Mouse (Mus musculus) right cerebral cortex, postnatal 36 days (tissue): ENCODE results near the gene Trpm8.

Source experiments
- DNase-seq, 2 experiments: peaks; one replicate each; pipeline ENCODE4 v3.0.0; 2022; ENCODE audit warnings: low spot score in 2 of 2, mixed read lengths in 1 of 2

Gene Trpm8

GRCm38 (mm10) chr1:88284946-88285320 is 7.5 kb downstream of the Trpm8 start:
- no peak for DNase-seq

GRCm38 (mm10) chr1:88285652-88286051 is 8.2 kb downstream of the Trpm8 start:
- DNase-seq, result no peak

- no peak for DNase-seq
Measured at GRCm38 (mm10) chr1:88286136-88286845, 8.8 kb downstream of the Trpm8 start.

GRCm38 (mm10) chr1:88286887-88287696 is 9.6 kb downstream of the Trpm8 start:
- no peak for DNase-seq

- no peak for DNase-seq
Measured at GRCm38 (mm10) chr1:88287697-88287980, 10.2 kb downstream of the Trpm8 start.

- no peak for DNase-seq
Measured at GRCm38 (mm10) chr1:88288056-88288788, 10.8 kb downstream of the Trpm8 start.

- DNase-seq, result no peak
Measured at GRCm38 (mm10) chr1:88288789-88289127, 11.3 kb downstream of the Trpm8 start.

GRCm38 (mm10) chr1:88289152-88289551 is 11.7 kb downstream of the Trpm8 start:
- DNase-seq, result no peak

- no peak for DNase-seq
Measured at GRCm38 (mm10) chr1:88289917-88290316, 12.5 kb downstream of the Trpm8 start.

- DNase-seq, result no peak
Measured at GRCm38 (mm10) chr1:88290511-88290910, 13.1 kb downstream of the Trpm8 start.

GRCm38 (mm10) chr1:88291409-88292005 is 14.0 kb downstream of the Trpm8 start:
- DNase-seq, result no peak

- no peak for DNase-seq
Measured at GRCm38 (mm10) chr1:88292057-88292456, 14.6 kb downstream of the Trpm8 start.

GRCm38 (mm10) chr1:88294650-88295049 is 17.2 kb downstream of the Trpm8 start:
- no peak for DNase-seq

- DNase-seq, result no peak
Measured at GRCm38 (mm10) chr1:88296171-88296920, 18.9 kb downstream of the Trpm8 start.

- no peak for DNase-seq
Measured at GRCm38 (mm10) chr1:88297480-88298258, 20.2 kb downstream of the Trpm8 start.

- no peak for DNase-seq
Measured at GRCm38 (mm10) chr1:88298686-88299528, 21.4 kb downstream of the Trpm8 start.

- no peak for DNase-seq
Measured at GRCm38 (mm10) chr1:88299529-88299945, 22.1 kb downstream of the Trpm8 start.

- no peak for DNase-seq
Measured at GRCm38 (mm10) chr1:88300301-88301050, 23.0 kb downstream of the Trpm8 start.
